Mouse (Mus musculus) central nervous system, embryonic 11.5 days (tissue): Measurements from ENCODE around the gene Gm13272. TPM values are rescaled to one million over a fixed set of nuclear protein-coding genes. Genes with fewer than 3 reads are reported as not detected.

Experiments
- polyA plus RNA-seq: library from polyadenylated mRNA; depleted of rRNA; stranded (reverse); fragments of >200 nt; gene quantifications from 2 replicates; pipeline ENCODE4 v1.2.3, GENCODE M21; 2012; rRNA removed

The Gm13272 gene
- polyA plus RNA-seq: not detected in 2 replicates

DNA sequence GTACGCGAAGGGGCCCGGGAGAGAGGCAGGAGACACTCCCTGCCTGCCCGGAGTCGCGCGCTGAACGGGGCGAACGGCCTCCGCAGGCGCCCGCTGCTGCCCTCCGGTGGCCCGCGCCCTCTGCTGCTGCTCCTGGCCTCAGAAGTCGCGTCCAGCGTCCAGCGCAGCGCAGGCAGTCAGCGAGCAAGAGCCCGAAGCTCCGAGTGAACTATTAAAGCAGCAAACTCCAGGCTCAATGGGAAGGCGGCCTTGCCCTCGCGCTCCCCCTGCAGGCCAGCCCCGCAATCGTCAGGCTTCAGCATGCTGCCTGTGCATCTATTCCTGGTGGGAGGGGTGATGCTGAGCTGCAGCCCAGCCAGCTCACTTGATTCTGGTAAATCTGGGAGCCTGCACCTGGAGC lies at the start of gene Gm13272:
Gene Gm13272 (plus strand): TSS at position 301 of the 400 bp plus-strand sequence.

DNA sequence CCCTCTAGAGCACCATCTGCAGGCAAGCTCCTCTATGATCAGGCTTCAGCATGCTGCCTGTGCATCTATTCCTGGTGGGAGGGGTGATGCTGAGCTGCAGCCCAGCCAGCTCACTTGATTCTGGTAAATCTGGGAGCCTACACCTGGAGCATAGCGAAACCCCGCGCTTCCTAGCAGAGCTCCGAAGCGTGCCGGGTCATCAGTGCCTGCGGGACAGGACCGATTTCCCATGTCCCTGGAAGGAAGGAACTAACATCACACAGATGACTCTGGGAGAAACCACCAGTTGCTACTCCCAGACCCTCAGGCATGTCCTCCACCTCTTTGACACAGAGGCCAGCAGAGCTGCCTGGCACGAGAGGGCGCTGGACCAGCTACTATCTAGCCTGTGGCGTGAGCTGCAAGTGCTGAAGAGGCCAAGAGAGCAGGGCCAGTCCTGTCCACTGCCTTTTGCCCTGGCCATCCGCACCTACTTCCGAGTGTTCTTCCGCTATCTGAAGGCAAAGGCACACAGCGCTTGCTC lies 24.8 kb upstream of the Gm13272 start, which contains the start of gene Gm13271:
Gene Gm13271 (plus strand): TSS at position 51 of the 523 bp plus-strand sequence.

DNA sequence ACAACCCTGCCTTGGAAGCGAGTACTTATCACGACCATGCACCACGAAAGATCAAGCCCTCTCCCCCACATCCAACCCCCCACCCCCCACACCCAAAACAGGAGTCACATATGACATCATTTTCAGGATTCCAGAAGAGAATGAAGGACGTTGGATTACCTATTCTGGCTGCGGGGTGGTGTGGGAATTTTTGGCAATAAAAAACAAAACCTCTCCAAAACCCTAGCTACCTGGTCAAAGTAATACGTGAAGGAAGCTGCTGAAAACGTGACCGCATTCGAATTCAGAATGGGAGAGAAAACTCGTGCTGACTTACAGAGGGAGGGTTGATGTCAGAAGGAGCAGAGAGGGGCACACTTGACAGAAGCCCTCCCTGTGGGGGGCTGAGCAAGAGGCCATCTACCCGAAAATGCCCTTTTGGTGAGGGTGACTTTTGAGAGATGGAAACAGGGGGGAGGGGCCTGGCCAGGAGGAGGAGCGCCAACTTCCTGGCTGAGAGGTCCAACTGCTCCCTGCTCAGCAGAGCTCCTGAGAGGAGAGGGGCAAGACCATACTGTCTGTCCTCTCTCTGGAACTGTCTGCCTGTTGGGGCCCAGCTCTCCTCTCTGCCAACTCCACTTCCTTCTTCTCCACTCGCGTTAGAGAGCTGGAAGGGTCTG lies 19.9 kb upstream of the Gm13272 start, which contains the start of gene Gm13283:
Gene Gm13283 (plus strand): TSS at position 510 of the 659 bp plus-strand sequence.

DNA sequence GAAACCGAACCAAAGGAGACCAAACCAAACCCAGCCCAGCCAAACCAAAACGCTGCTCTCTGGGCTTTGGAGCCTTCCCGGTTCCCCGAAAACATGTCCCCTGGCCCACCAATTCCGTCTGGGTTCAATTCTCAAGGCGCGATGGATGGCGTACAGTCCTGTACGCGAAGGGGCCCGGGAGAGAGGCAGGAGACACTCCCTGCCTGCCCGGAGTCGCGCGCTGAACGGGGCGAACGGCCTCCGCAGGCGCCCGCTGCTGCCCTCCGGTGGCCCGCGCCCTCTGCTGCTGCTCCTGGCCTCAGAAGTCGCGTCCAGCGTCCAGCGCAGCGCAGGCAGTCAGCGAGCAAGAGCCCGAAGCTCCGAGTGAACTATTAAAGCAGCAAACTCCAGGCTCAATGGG lies 6.1 kb upstream of the Gm13272 start, which contains the start of gene Gm13290:
Gene Gm13290 (plus strand): TSS at position 301 of the 400 bp plus-strand sequence.

DNA sequence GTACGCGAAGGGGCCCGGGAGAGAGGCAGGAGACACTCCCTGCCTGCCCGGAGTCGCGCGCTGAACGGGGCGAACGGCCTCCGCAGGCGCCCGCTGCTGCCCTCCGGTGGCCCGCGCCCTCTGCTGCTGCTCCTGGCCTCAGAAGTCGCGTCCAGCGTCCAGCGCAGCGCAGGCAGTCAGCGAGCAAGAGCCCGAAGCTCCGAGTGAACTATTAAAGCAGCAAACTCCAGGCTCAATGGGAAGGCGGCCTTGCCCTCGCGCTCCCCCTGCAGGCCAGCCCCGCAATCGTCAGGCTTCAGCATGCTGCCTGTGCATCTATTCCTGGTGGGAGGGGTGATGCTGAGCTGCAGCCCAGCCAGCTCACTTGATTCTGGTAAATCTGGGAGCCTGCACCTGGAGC lies 3.0 kb upstream of the Gm13272 start, which contains the start of gene Gm13289:
Gene Gm13289 (plus strand): TSS at position 301 of the 400 bp plus-strand sequence.

DNA sequence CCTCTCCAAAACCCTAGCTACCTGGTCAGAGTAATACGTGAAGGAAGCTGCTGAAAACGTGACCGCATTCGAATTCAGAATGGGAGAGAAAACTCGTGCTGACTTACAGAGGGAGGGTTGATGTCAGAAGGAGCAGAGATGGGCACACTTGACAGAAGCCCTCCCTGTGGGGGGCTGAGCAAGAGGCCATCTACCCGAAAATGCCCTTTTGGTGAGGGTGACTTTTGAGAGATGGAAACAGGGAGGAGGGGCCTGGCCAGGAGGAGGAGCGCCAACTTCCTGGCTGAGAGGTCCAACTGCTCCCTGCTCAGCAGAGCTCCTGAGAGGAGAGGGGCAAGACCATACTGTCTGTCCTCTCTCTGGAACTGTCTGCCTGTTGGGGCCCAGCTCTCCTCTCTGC lies 2.2 kb downstream of the Gm13272 start, which contains the start of gene Ifnz:
Gene Ifnz (plus strand): TSS at position 301 of the 400 bp plus-strand sequence.

DNA sequence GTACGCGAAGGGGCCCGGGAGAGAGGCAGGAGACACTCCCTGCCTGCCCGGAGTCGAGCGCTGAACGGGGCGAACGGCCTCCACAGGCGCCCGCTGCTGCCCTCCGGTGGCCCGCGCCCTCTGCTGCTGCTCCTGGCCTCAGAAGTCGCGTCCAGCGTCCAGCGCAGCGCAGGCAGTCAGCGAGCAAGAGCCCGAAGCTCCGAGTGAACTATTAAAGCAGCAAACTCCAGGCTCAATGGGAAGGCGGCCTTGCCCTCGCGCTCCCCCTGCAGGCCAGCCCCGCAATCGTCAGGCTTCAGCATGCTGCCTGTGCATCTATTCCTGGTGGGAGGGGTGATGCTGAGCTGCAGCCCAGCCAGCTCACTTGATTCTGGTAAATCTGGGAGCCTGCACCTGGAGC lies 5.8 kb downstream of the Gm13272 start, which contains the start of gene Gm13276:
Gene Gm13276 (plus strand): TSS at position 301 of the 400 bp plus-strand sequence.

DNA sequence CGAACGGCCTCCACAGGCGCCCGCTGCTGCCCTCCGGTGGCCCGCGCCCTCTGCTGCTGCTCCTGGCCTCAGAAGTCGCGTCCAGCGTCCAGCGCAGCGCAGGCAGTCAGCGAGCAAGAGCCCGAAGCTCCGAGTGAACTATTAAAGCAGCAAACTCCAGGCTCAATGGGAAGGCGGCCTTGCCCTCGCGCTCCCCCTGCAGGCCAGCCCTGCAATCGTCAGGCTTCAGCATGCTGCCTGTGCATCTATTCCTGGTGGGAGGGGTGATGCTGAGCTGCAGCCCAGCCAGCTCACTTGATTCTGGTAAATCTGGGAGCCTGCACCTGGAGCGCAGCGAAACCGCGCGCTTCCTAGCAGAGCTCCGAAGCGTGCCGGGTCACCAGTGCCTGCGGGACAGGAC lies 8.8 kb downstream of the Gm13272 start, which contains the start of gene Gm13277:
Gene Gm13277 (plus strand): TSS at position 231 of the 400 bp plus-strand sequence.

DNA sequence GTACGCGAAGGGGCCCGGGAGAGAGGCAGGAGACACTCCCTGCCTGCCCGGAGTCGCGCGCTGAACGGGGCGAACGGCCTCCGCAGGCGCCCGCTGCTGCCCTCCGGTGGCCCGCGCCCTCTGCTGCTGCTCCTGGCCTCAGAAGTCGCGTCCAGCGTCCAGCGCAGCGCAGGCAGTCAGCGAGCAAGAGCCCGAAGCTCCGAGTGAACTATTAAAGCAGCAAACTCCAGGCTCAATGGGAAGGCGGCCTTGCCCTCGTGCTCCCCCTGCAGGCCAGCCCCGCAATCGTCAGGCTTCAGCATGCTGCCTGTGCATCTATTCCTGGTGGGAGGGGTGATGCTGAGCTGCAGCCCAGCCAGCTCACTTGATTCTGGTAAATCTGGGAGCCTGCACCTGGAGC lies 11.6 kb downstream of the Gm13272 start, which contains the start of gene Gm13278:
Gene Gm13278 (plus strand): TSS at position 301 of the 400 bp plus-strand sequence.

DNA sequence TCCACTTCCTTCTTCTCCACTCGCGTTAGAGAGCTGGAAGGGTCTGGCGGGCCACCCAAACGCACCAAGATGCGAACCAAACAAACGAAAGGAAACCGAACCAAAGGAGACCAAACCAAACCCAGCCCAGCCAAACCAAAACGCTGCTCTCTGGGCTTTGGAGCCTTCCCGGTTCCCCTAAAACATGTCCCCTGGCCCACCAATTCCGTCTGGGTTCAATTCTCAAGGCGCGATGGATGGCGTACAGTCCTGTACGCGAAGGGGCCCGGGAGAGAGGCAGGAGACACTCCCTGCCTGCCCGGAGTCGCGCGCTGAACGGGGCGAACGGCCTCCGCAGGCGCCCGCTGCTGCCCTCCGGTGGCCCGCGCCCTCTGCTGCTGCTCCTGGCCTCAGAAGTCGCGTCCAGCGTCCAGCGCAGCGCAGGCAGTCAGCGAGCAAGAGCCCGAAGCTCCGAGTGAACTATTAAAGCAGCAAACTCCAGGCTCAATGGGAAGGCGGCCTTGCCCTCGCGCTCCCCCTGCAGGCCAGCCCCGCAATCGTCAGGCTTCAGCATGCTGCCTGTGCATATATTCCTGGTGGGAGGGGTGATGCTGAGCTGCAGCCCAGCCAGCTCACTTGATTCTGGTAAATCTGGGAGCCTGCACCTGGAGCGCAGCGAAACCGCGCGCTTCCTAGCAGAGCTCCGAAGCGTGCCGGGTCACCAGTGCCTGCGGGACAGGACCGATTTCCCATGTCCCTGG lies 14.5 kb downstream of the Gm13272 start, which contains the start of gene Gm13275:
Gene Gm13275 (plus strand): TSS at position 552 of the 740 bp plus-strand sequence.

DNA sequence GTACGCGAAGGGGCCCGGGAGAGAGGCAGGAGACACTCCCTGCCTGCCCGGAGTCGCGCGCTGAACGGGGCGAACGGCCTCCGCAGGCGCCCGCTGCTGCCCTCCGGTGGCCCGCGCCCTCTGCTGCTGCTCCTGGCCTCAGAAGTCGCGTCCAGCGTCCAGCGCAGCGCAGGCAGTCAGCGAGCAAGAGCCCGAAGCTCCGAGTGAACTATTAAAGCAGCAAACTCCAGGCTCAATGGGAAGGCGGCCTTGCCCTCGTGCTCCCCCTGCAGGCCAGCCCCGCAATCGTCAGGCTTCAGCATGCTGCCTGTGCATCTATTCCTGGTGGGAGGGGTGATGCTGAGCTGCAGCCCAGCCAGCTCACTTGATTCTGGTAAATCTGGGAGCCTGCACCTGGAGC lies 17.4 kb downstream of the Gm13272 start, which contains the start of gene Gm13279:
Gene Gm13279 (plus strand): TSS at position 301 of the 400 bp plus-strand sequence.

DNA sequence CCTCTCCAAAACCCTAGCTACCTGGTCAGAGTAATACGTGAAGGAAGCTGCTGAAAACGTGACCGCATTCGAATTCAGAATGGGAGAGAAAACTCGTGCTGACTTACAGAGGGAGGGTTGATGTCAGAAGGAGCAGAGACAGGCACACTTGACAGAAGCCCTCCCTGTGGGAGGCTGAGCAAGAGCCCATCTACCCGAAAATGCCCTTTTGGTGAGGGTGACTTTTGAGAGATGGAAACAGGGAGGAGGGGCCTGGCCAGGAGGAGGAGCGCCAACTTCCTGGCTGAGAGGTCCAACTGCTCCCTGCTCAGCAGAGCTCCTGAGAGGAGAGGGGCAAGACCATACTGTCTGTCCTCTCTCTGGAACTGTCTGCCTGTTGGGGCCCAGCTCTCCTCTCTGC lies 19.7 kb downstream of the Gm13272 start, which contains the start of gene Gm13285:
Gene Gm13285 (plus strand): TSS at position 301 of the 400 bp plus-strand sequence.

DNA sequence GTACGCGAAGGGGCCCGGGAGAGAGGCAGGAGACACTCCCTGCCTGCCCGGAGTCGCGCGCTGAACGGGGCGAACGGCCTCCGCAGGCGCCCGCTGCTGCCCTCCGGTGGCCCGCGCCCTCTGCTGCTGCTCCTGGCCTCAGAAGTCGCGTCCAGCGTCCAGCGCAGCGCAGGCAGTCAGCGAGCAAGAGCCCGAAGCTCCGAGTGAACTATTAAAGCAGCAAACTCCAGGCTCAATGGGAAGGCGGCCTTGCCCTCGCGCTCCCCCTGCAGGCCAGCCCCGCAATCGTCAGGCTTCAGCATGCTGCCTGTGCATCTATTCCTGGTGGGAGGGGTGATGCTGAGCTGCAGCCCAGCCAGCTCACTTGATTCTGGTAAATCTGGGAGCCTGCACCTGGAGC lies 23.3 kb downstream of the Gm13272 start, which contains the start of gene Gm13287:
Gene Gm13287 (plus strand): TSS at position 301 of the 400 bp plus-strand sequence.

DNA sequence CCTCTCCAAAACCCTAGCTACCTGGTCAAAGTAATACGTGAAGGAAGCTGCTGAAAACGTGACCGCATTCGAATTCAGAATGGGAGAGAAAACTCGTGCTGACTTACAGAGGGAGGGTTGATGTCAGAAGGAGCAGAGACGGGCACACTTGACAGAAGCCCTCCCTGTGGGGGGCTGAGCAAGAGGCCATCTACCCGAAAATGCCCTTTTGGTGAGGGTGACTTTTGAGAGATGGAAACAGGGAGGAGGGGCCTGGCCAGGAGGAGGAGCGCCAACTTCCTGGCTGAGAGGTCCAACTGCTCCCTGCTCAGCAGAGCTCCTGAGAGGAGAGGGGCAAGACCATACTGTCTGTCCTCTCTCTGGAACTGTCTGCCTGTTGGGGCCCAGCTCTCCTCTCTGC lies 25.6 kb downstream of the Gm13272 start, which contains the start of gene Gm13288:
Gene Gm13288 (plus strand): TSS at position 301 of the 400 bp plus-strand sequence.

DNA sequence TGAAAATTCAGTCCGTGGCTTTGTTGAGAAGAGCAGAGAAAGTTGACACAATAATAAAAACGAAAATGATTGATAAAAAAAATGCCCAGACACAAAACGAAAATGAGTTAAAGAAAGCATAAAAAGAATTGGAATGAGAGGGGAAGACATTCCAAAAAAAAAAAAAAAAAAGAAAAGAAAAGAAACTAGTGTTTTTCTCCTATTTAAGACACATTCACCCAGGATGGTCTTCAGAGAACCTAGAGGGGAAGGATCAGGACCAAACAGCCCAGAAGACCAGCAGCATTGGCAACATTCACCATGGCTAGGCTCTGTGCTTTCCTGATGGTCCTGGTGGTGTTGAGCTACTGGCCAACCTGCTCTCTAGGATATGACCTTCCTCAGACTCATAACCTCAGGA lies 36.3 kb downstream of the Gm13272 start, which contains the start of gene Ifna7:
Gene Ifna7 (plus strand): TSS at position 301 of the 400 bp plus-strand sequence.

DNA sequence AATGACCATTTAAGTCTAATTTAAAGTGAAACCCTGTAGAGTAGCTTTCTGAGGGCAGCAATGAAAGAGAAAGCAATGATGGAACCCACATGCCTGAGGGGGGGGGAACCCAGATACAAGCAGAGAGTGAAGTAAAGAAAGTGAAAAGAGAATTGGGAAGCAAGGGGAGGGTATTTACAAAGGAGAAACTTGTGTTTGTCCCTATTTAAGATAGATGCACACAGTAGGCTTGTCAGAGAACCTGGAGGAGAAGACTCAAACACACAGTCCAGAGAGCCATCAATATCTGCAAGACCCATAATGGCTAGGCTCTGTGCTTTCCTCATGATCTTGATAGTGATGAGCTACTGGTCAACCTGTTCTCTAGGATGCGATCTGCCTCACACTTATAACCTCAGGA lies 40.0 kb downstream of the Gm13272 start, which contains the start of gene Ifna11:
Gene Ifna11 (plus strand): TSS at position 301 of the 400 bp plus-strand sequence.

DNA sequence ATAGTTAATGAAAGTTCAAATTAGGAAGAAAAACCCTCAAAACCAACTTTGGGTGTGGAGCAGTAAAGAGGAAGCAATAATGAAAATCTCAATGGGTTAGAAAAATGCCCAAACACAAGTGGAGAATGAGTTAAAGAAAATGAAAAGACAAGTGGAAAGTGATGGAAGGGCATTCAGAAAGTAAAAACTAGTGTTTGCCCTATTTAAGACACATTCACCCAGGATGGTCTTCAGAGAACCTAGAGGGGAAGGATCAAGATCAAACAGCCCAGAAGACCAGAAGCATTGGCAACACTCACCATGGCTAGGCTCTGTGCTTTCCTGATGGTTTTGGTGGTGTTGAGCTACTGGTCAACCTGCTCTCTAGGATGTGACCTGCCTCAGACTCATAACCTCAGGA lies 47.5 kb downstream of the Gm13272 start, which contains the start of gene Ifna6:
Gene Ifna6 (plus strand): TSS at position 301 of the 400 bp plus-strand sequence.

Other genes with a start within 250 kb of the Gm13272 start
- gene Ifna15, start 221.6 kb upstream of the Gm13272 start, polyA plus RNA-seq: not detected in 2 replicates
- gene Ifna14, start 208.1 kb upstream of the Gm13272 start, polyA plus RNA-seq: not detected in 2 replicates
- not detected in 2 replicates for gene Ifna9, start 187.5 kb upstream of the Gm13272 start, polyA plus RNA-seq
- gene Ifna12, start 176.5 kb upstream of the Gm13272 start, polyA plus RNA-seq: not detected in 2 replicates
- not detected in 2 replicates for gene C87499, start 145.4 kb upstream of the Gm13272 start, polyA plus RNA-seq
- not detected in 2 replicates for gene Ifna13, start 135.4 kb upstream of the Gm13272 start, polyA plus RNA-seq
- gene Ifna16, start 102.9 kb upstream of the Gm13272 start, polyA plus RNA-seq: not detected in 2 replicates
- gene Ifna2, start 95.9 kb upstream of the Gm13272 start, polyA plus RNA-seq: not detected in 2 replicates
- 0.06 TPM in 2 replicates for gene Ifnab, start 88.5 kb upstream of the Gm13272 start, polyA plus RNA-seq
- 0.11 and 0.25 TPM in 2 replicates for gene Gm26566, start 58.0 kb upstream of the Gm13272 start, polyA plus RNA-seq
- gene Klhl9, start 57.4 kb upstream of the Gm13272 start, polyA plus RNA-seq: 46.1 and 65.0 TPM in 2 replicates
- not detected in 2 replicates for gene Gm13271, start 25.0 kb upstream of the Gm13272 start, polyA plus RNA-seq
- 0.05 and 0.10 TPM in 2 replicates for gene Gm13283, start 19.7 kb upstream of the Gm13272 start, polyA plus RNA-seq
- not detected in 2 replicates for gene Gm13290, start 6.0 kb upstream of the Gm13272 start, polyA plus RNA-seq
- gene Gm13289, start 2.9 kb upstream of the Gm13272 start, polyA plus RNA-seq: not detected in 2 replicates
- 0.05 and 0.10 TPM in 2 replicates for gene Ifnz, start 2.3 kb downstream of the Gm13272 start, polyA plus RNA-seq
- gene Gm13276, start 5.9 kb downstream of the Gm13272 start, polyA plus RNA-seq: not detected in 2 replicates
- gene Gm13277, start 8.8 kb downstream of the Gm13272 start, polyA plus RNA-seq: not detected in 2 replicates
- gene Gm13278, start 11.7 kb downstream of the Gm13272 start, polyA plus RNA-seq: not detected in 2 replicates
- gene Gm13275, start 14.6 kb downstream of the Gm13272 start, polyA plus RNA-seq: 0.12 TPM in 1 of 2 replicates, not detected in the other
- not detected in 2 replicates for gene Gm13279, start 17.5 kb downstream of the Gm13272 start, polyA plus RNA-seq
- not detected in 2 replicates for gene Gm13285, start 19.8 kb downstream of the Gm13272 start, polyA plus RNA-seq
- gene Gm13287, start 23.4 kb downstream of the Gm13272 start, polyA plus RNA-seq: 0.12 TPM in 1 of 2 replicates, not detected in the other
- gene Gm13288, start 25.7 kb downstream of the Gm13272 start, polyA plus RNA-seq: 0.01 and 0.02 TPM in 2 replicates
- not detected in 2 replicates for gene Ifna7, start 36.4 kb downstream of the Gm13272 start, polyA plus RNA-seq
- not detected in 2 replicates for gene Ifna11, start 40.1 kb downstream of the Gm13272 start, polyA plus RNA-seq
- not detected in 2 replicates for gene Ifna6, start 47.6 kb downstream of the Gm13272 start, polyA plus RNA-seq
- not detected in 2 replicates for gene Ifna5, start 55.7 kb downstream of the Gm13272 start, polyA plus RNA-seq
- not detected in 2 replicates for gene Ifna4, start 62.0 kb downstream of the Gm13272 start, polyA plus RNA-seq
- gene Ifna1, start 70.2 kb downstream of the Gm13272 start, polyA plus RNA-seq: not detected in 2 replicates
- gene Ifne, start 100.4 kb downstream of the Gm13272 start, polyA plus RNA-seq: not detected in 2 replicates